Mouse (Mus musculus): Measurements from ENCODE around the gene Sirpa.

Gene Sirpa

DNA sequence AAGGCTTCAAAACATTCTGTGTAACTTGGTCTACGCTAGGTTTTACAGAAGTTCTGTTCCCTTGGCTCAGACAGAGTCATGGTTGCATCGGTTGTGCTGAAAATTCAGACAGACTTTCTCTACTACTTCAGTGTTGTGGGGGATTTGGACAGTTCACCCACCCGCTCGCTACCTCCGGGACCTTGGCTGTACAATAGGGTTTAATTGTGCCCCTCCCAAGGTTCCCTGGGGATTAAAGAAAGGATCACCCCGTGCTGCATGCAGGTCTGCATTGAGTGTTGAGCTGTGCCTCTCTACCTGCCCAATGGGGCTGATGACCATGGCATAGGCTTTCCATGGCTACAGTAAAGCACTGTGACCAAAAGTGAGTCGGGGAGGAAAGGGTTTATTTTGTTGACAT is 39.7 kb downstream of the Sirpa start:
- in situ Hi-C loops (cut with MboI, MseI) = no loop called here

DNA sequence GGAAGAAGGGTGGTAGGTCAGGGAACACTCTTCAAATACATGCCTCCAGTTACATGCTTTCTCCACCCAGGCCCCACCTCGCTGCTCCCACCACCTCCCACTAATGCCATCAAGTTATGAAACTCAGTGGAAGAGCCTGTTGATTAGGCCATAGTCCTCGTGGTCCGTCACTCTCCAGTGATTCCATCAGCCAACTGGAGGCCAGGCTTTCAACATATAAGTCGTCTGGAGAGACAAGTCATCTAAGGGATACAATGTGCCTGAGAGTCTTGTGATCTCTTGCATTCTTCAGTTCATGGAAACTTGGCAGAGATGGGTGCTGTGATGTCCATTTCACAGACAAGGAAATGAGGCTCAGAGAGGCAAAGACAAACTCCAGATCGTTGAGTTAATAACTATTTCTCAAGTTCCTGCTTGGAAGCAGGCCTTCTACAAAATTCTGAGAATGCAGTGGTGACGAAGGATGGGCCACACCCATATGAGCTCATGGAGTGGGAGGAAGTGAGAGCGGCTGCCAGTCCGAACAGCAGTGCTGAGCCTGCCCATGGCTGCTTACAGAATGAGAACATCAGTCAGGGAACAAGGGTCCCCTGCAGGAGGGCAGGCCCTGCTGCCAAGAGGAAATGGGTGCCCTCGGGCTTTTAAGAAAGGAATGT is 40.6 kb downstream of the Sirpa start:
- in situ Hi-C loops (cut with MboI, MseI) = no loop called here

DNA sequence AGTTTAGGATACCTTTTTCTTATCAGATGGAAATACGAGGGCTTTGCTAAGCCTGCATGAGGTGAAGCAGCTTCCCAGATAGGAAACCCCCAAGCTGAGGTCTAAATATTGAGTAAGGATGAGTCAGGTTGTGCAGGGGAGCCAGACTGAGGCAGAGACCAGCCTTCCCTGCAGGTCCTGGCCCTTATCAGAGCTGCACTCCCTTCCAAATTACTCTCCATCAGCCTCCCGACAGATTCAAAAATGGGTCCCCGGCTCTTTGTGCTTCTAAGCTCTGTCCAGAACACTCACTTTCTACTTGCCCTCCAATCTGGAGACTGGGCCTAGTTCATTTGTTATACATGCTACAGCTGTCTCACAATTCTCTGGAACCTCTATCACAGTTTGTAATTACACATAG is 41.3 kb downstream of the Sirpa start:
- in situ Hi-C loops (cut with MboI, MseI) = no loop called here

DNA sequence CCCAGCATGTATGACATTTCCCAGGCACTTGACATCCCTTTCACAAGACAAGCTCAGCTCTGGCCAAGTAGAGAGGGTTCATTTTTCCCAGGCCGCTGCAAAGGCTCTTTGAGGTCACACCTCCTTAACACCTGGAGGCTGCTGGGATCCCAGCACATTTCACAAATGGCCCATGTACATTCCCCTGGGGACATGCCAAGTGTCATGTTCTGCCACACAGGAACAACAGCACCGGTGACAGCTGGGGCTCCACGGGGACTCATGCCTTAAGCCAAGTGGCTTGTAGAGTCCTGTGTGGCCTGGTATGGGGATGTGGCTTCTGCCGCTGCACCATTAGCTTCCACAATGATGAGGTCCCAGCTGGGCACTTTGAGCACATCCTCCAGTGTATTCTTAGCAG is 60.0 kb downstream of the Sirpa start:
- in situ Hi-C loops (cut with MboI, MseI) = no loop called here

DNA sequence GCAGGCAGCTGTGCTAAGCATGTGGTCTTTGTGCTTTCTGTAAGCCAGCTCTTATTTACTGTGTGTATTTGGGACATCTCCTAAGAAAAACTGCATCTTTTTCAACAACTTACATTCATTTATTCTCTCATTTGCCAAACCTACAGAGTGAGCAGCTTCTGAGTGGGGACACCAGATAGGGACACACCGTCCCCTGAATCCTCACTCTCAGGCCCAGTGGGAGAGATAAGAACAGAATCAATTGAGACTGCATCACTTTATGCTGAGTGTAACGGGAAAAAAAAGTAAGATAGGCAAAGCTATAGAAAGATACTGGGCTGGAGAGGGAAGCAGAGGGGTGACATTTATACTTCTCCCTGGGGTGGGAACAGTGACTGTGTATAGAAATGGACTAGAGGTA is 61.0 kb downstream of the Sirpa start:
- in situ Hi-C loops (cut with MboI, MseI) = no loop called here

DNA sequence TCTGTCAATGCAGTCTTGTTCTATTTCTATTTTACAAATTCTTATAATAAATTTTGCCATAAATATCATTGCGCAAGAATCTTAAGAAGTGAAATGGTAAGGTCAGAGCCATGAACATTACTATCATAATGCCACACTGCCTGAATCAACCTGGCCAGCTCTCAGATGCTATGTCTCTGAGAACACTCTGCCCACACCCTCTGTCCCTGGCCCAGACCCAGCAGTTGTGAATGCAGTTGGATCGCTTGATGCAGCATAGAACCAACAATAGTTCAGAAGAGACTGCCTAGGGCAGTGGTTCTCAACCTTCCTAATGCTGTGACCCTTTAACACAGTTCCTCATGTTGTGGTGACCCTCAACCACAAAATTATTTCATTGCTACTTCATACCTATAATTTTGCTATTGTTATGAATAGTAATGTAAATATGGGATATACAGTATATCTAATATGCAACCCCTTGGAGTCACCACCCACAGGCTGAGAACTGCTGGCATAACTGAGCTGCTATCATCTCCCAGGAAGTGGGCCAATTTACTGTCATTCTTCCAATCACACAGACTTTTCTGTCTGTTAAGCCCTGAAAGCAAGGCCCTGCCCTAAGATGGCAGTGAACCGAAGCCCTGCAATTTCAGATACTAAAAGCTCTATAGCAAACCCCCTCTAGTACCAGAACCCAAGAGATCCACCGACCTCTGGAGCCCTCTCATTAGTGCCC is 61.8 kb downstream of the Sirpa start:
- in situ Hi-C loops (cut with MboI, MseI) = no loop called here

DNA sequence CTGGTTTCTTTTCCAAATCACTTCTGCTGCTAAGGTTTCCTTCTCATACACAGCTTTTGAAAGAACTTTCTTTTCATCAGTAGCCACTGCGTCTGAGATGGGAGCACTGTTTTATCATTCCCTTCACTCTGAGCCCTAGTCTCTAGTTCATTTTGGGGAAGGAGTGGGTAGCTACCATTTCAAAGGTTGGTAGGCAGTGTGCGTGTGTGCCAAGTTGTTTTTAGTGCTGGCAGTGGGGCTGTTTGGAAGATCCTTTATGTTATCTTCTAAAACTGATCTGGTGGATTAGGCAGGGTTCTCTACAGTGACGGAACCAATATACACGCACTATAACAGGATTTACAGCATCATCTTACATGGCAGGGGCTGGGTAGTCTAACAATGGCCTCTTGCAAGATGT is 62.4 kb downstream of the Sirpa start:
- in situ Hi-C loops (cut with MboI, MseI) = no loop called here

DNA sequence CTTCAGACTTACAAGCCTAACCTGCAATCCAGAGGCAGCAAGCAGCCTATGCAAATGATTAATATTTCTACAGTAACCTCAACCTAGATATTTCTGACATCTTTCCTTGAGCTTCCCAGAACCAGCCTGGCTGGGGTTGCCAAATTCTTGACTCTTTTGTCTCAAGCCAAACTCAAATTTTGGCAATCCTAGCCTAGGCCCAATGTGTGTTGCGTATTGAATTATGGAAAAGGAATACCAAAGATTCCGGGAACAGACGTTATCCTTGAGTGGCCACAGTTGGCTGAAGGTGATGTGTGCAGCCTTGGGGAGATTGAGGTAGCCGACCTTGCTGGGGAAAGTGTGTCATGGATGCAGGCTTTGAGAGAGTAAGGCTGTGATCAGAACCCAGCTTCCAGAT is 66.2 kb downstream of the Sirpa start:
- in situ Hi-C loops (cut with MboI, MseI) = no loop called here

DNA sequence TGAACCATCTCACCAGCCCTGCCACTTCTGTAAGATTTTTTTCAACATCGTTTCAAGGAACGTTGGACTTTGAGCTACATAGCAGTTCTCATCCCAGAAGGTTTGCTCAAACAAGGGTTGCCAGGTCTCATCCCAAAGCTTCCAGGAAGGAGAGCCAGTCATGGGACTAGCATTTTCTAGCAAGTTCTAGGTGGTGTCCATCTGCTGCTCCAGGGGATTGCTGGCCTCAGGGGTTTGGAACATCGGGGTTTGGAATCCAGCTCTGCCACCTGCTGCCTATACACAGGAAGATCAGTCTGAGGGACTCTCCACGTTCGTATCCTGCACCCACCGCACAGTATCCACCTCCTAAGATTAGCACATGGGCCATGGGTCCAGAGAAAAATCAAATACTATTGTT is 67.4 kb downstream of the Sirpa start:
- in situ Hi-C loops (cut with MboI, MseI) = no loop called here

DNA sequence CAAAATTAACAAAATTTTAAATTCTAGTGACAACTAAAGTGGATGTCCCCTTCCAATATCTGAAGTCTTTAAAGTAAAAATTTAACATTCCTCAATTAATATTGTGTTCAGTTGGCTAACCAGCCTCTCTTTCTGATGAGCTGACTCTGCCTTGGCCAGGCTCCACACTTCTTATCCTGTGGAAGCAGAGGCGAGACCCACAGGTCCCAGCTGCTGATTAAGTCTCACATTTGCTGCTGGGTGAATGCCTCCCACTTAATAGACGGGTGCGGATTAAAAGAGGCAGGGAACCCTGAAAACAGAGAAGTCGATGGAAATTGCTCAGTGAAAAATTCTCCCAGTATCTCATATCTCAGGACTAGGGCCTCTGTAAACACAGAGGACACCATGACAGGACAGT is 69.8 kb downstream of the Sirpa start:
- in situ Hi-C loops (cut with MboI, MseI) = no loop called here

DNA sequence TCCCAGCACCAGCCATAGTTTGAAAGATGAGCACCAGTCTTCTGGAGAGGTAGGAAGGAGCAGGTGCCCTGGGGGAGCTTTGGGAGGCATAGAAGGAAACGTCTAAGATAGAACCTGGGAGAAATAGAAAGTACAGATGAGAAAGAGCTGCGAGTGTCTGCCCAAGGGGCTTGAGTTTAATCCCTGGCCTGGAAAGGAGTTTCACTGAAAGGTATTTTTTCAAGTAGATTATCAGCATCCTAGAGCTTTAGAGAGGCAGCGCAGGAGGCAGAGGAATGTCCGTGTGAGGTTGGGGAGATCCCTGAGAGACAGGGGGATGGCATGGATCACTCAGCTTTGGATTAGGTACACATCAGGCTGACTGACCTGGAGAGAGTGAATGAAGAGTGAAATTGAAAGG is 79.3 kb downstream of the Sirpa start:
- in situ Hi-C loops (cut with MboI, MseI) = loop anchor here in 1 of 2 experiments (5.0 kb wide), 1 partner anchor 200 kb away; no protein-coding TSS in a partner anchor

DNA sequence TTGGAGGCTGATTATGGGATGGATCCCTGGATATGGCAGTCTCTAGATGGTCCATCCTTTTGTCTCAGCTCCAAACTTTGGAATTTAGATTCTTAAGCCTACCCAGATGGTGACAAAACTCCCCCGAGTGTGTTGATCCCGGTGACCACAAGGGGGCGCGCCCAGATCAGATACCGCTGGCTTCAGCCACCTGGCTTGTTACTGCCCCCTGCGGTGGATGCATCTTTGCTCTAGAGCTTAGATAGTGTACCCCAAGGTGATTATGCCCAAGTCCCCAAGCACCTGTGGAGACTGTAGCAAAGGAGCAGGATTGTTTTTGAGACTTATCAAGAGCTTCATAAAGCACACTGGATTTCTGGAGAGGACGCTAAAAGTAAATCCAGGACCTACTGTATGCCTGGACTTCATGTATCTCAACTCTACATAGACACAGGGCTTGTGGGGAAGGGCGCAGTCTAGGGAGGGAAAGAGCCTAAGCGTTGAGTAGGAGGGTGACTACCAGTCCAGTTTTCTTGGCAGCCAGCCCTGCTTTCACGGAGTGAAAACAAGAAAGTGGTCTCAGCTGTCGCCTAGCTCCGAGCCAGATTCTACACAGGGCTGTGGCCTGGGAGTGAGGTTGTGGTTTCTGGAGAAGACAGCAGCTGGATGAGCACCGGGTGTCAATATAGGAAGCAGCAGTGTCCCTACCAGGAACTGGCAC is 82.5 kb downstream of the Sirpa start:
- in situ Hi-C loops (cut with MboI, MseI) = loop anchor here (5.0 kb wide), 2 partner anchors 192 to 197 kb away; no protein-coding TSS in a partner anchor

DNA sequence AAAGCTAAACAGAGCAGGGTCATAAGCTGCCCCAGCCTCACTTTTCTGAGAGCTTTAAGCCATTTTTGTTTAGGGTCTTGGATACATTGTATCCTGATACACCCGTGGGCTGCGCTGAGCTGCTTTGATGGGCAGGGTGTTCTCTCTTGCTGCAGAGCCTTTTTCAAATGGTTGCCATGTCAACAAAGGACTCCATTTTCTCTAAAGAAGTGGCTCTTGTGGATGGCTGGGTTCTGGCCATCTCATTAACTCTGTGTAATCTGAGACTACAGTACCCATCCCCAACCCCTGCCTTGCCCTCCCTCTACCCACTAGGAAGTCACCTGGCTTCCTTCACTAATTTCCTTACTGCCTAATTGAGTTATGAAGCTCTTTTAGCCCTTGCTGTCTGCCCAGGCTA is 85.0 kb downstream of the Sirpa start:
- in situ Hi-C loops (cut with MboI, MseI) = loop anchor here in 1 of 2 experiments (5.0 kb wide), 1 partner anchor 190 kb away; no protein-coding TSS in a partner anchor

DNA sequence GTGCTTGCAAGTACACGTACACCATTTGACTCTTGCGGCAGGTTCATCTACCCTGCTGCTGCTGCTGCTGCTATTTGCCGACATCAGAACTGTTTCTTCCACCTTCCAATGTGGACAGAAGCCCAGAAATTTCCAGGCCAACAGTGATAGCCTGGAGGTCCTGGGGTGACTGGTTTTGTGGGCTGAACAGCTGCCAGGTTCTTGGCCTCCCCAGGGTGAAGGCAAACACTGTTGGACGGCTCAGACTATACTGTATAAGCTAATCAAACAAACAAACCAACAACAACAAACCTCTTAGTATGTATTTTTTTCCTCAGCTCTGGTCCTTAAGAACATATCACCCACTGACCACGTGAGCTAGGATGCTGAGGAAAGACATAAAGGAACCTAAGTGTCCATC is 86.4 kb downstream of the Sirpa start:
- in situ Hi-C loops (cut with MboI, MseI) = loop anchor here in 1 of 2 experiments (5.0 kb wide), 1 partner anchor 188 kb away; no protein-coding TSS in a partner anchor

DNA sequence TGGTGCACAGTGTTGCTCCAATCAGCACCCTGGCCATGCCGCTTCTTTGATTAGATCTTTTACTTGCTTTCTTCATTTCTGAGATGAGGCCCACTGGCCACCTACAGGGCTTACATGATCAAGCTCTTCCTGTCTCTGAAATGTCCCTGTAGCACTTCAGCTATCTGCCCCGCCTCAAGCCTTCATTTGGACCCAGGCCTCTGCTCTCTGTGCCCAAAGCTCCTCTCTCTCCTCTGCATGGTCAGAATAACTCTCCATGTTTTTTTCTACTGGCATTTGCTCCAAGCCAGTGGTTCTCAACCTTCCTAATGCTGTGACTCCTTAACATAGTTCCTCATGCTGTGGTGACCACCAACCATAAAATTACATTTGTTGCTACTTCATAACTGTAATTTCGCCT is 87.6 kb downstream of the Sirpa start:
- in situ Hi-C loops (cut with MboI, MseI) = no loop called here

Measured in T-helper 17 cell (primary cell).